Mouse (Mus musculus): Measurements from ENCODE around the gene Coq8b. TPM values are rescaled to one million over a fixed set of nuclear protein-coding genes. Genes with fewer than 3 reads are reported as not detected.

Gene Coq8b
- total and polyA plus RNA-seq, 2 experiments from 2014 or later, result 19.1 to 26.3 TPM

GRCm38 (mm10) chr7:27195681-27196611 is 36.9 kb upstream of the Coq8b start, which contains the start of the genes BC024978 and Snrpa:
TSS of gene BC024978 (plus strand) at chr7:27195781.
TSS of gene Snrpa (minus strand) at chr7:27196271.
- peak within 1 kb of the TSS; percentile 97 for H3K27ac ChIP-seq (ENCODE audit: low read depth, low read length)
- no peaks in the 10 kb centered on the region for H3K9me3 ChIP-seq (ENCODE audit: low read length)
- TF ChIP-seq CTCF (IDR thresholded peaks at IDR 0.05; ENCODE audit: low read depth), result no peak
- peaks cover 12% of the 10 kb centered on the region for H3K4me1 ChIP-seq (ENCODE audit: insufficient read depth)
- H3K4me3 ChIP-seq (ENCODE audit: low read depth, low read length), result peak within 1 kb of the TSS; percentile 67
- WGBS, result 1% methylated on average over 64 of the region's 64 CpGs
- ATAC-seq (peak; percentile 97), DNase-seq (peak; percentile 98)
- H3K36me3 ChIP-seq (ENCODE audit: insufficient read depth), result peaks cover 25% of the 10 kb centered on the region
- peak within 1 kb of the TSS; percentile 85 for H3K4me2 ChIP-seq (ENCODE audit: low read depth)
- peak within 1 kb of the TSS; percentile 73 for H3K9ac ChIP-seq
- no peaks in the 10 kb centered on the region for H3K27me3 ChIP-seq (ENCODE audit: insufficient read depth, low read length)

GRCm38 (mm10) chr7:27197136-27197535 is 35.7 kb upstream of the Coq8b start:
- no peak overlapping the region for H3K27ac ChIP-seq (ENCODE audit: low read depth, low read length)
- 87% methylated on average over 3 of the region's 3 CpGs for WGBS
- H3K9ac ChIP-seq, result no peak overlapping the region
- ATAC-seq (no peak), DNase-seq (no peak)
- H3K4me3 ChIP-seq (ENCODE audit: low read depth, low read length), result no peak overlapping the region
- TF ChIP-seq CTCF (IDR thresholded peaks at IDR 0.05; ENCODE audit: low read depth), result no peak
- H3K9me3 ChIP-seq (ENCODE audit: low read length), result no peaks in the 10 kb centered on the region
- H3K27me3 ChIP-seq (ENCODE audit: insufficient read depth, low read length), result no peaks in the 10 kb centered on the region
- peaks cover 12% of the 10 kb centered on the region for H3K4me1 ChIP-seq (ENCODE audit: insufficient read depth)
- peaks cover 13% of the 10 kb centered on the region for H3K36me3 ChIP-seq (ENCODE audit: insufficient read depth)
- no peak overlapping the region for H3K4me2 ChIP-seq (ENCODE audit: low read depth)

- Histone ChIP-seq H3K4me3 (ENCODE audit: low read depth, low read length) (no peak overlapping the region), H3K27ac (ENCODE audit: low read depth, low read length) (no peak overlapping the region), H3K4me1 (ENCODE audit: insufficient read depth) (peaks cover 12% of the 10 kb centered on the region), H3K27me3 (ENCODE audit: insufficient read depth, low read length) (no peaks in the 10 kb centered on the region), H3K36me3 (ENCODE audit: insufficient read depth) (peaks cover 13% of the 10 kb centered on the region), H3K9me3 (ENCODE audit: low read length) (no peaks in the 10 kb centered on the region), H3K9ac (no peak overlapping the region), H3K4me2 (ENCODE audit: low read depth) (no peak overlapping the region)
- no peak for TF ChIP-seq CTCF (IDR thresholded peaks at IDR 0.05; ENCODE audit: low read depth)
- DNase-seq (no peak), ATAC-seq (no peak)
- 93% methylated on average over 8 of the region's 8 CpGs for WGBS
These were observed 35.2 kb upstream of the Coq8b start for GRCm38 (mm10) chr7:27197634-27198033.

- ATAC-seq, result no peak
- no peak overlapping the region for H3K27ac ChIP-seq (ENCODE audit: low read depth, low read length)
- H3K27me3 ChIP-seq (ENCODE audit: insufficient read depth, low read length), result no peaks in the 10 kb centered on the region
- H3K4me1 ChIP-seq (ENCODE audit: insufficient read depth), result peaks cover 12% of the 10 kb centered on the region
- H3K4me2 ChIP-seq (ENCODE audit: low read depth), result no peak overlapping the region
- no peak for DNase-seq
- no peak for TF ChIP-seq CTCF (IDR thresholded peaks at IDR 0.05; ENCODE audit: low read depth)
- no peaks in the 10 kb centered on the region for H3K9me3 ChIP-seq (ENCODE audit: low read length)
- peaks cover 13% of the 10 kb centered on the region for H3K36me3 ChIP-seq (ENCODE audit: insufficient read depth)
- H3K9ac ChIP-seq, result no peak overlapping the region
- no peak overlapping the region for H3K4me3 ChIP-seq (ENCODE audit: low read depth, low read length)
These were observed 34.5 kb upstream of the Coq8b start for GRCm38 (mm10) chr7:27198355-27198754.

GRCm38 (mm10) chr7:27198779-27199178 is 34.0 kb upstream of the Coq8b start:
- 94% methylated on average over 8 of the region's 8 CpGs for WGBS
- TF ChIP-seq CTCF (IDR thresholded peaks at IDR 0.05; ENCODE audit: low read depth), result no peak

GRCm38 (mm10) chr7:27203730-27204449 is 28.9 kb upstream of the Coq8b start:
- Histone ChIP-seq H3K27me3 (ENCODE audit: insufficient read depth, low read length) (no peaks in the 10 kb centered on the region), H3K4me2 (ENCODE audit: low read depth) (no peak overlapping the region), H3K36me3 (ENCODE audit: insufficient read depth) (peaks cover 48% of the 10 kb centered on the region), H3K9ac (no peak overlapping the region), H3K4me1 (ENCODE audit: insufficient read depth) (no peaks in the 10 kb centered on the region), H3K27ac (ENCODE audit: low read depth, low read length) (no peak overlapping the region), H3K9me3 (ENCODE audit: low read length) (no peaks in the 10 kb centered on the region), H3K4me3 (ENCODE audit: low read depth, low read length) (no peak overlapping the region)
- 95% methylated on average over 8 of the region's 8 CpGs for WGBS
- TF ChIP-seq CTCF (IDR thresholded peaks at IDR 0.05; ENCODE audit: low read depth), result no peak
- ATAC-seq (no peak), DNase-seq (no peak)

More at GRCm38 (mm10) chr7:27198779-27199178, 34.0 kb upstream of the Coq8b start:
- no peak overlapping the region for H3K27ac ChIP-seq (ENCODE audit: low read depth, low read length)
- DNase-seq (no peak), ATAC-seq (no peak)
- no peaks in the 10 kb centered on the region for H3K9me3 ChIP-seq (ENCODE audit: low read length)
- no peaks in the 10 kb centered on the region for H3K27me3 ChIP-seq (ENCODE audit: insufficient read depth, low read length)
- no peak overlapping the region for H3K9ac ChIP-seq
- no peak overlapping the region for H3K4me2 ChIP-seq (ENCODE audit: low read depth)
- H3K36me3 ChIP-seq (ENCODE audit: insufficient read depth), result peaks cover 13% of the 10 kb centered on the region
- peaks cover 12% of the 10 kb centered on the region for H3K4me1 ChIP-seq (ENCODE audit: insufficient read depth)
- H3K4me3 ChIP-seq (ENCODE audit: low read depth, low read length), result no peak overlapping the region

- peaks cover 83% of the 10 kb centered on the region for H3K36me3 ChIP-seq (ENCODE audit: insufficient read depth)
- H3K27ac ChIP-seq (ENCODE audit: low read depth, low read length), result no peak overlapping the region
- DNase-seq, result no peak
- ATAC-seq, result no peak
- H3K4me2 ChIP-seq (ENCODE audit: low read depth), result no peak overlapping the region
- no peak overlapping the region for H3K4me3 ChIP-seq (ENCODE audit: low read depth, low read length)
- TF ChIP-seq CTCF (IDR thresholded peaks at IDR 0.05; ENCODE audit: low read depth), result no peak
- H3K9me3 ChIP-seq (ENCODE audit: low read length), result no peaks in the 10 kb centered on the region
- no peaks in the 10 kb centered on the region for H3K27me3 ChIP-seq (ENCODE audit: insufficient read depth, low read length)
- no peak overlapping the region for H3K9ac ChIP-seq
- 85% methylated on average over 2 of the region's 2 CpGs for WGBS
- no peaks in the 10 kb centered on the region for H3K4me1 ChIP-seq (ENCODE audit: insufficient read depth)
These were observed 20.2 kb upstream of the Coq8b start for GRCm38 (mm10) chr7:27212626-27213025.
